Mouse (Mus musculus) brain, embryonic 18.5 days (tissue): ENCODE data around the gene Tbca.

ENCODE experiments used
- DNase-seq: peaks from one replicate; pipeline ENCODE4 v3.0.0-alpha.2; 2012; ENCODE audit warnings: low read depth, low spot score

The Tbca gene

DNA sequence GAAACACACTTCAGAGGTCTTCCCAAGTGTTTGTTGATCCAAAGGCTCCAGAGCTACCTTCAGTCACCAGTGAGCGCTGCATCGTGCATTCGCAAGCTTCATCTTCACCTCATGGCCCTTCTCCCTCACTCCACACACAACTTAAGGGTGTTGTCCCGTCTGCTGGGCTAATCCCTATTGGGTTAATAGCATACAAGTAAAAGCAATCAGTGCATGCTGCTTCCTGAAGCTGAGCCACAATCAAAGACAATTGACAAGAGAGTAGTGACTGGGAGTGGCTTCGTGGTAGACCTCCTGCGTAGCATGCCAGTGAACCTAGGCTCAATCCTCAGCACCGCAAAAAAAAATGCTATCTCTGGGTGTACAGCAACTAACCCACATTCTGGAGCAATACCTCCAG is 59.2 kb downstream of the Tbca start:
- no peak for DNase-seq

DNA sequence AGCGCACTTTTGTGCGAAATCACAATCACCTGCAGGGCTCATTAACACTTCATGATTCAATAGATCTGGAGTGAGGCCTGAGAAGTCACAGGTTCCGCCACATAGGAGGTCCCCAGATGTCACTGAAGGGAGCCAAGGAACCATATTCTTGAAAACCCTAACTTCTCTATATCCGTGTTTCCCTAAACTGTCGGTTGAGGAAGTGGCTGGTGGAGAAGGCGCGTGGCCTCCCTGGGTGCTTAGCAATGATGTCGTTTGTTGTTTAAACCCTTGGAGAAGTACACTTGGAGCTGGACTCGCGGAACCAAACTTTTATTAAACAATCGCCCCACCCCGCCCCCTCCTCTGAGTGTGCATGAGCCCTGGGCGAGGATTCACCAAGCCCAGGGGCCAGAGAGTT is 60.6 kb downstream of the Tbca start:
- no peak for DNase-seq

DNA sequence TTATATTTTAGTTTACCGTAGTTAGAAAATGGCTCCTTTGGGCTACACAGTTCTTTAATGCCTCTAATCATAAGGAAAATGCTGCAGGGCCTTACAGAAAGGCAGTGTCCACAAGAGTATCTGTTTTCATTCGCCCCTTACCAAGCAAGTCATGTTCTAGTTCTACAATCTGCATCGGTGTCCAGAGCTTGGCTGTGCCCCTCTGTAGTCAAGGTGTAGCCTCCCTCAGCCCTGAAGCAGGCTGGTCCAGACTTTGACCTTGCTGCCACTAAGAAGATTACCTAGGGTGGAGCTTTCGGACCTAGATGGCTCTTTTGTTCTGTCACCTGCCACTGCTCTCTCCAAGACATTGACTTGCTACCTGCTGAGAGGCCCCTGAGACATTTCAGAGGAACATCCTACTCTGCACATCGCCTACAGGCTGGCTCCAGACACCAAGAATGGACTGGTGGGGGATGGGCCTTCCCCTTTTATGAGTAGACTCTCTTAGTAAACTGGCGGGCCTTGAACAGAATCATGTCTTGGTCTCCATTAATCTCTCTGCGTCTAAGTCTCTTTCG is 69.4 kb downstream of the Tbca start:
- no peak for DNase-seq

DNA sequence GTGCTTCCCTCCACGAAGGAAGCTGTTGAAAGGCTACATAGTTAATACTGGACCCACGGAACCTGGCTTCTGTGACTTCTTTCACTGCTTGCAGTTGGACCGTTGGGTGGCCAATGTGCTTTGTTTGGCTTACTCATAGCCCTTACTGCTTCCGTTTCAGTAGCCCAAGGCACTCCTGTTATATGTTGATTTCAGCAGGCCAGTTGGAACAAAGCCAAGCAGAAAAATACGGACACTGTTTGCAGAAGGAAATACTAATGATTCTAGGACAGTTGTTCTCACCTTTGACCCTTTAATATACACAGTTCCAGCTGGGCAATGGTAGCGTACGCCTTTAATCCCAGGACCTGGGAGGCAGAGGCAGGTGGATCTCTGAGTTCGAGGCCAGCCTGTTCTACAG is 70.5 kb downstream of the Tbca start:
- DNase-seq: no peak

DNA sequence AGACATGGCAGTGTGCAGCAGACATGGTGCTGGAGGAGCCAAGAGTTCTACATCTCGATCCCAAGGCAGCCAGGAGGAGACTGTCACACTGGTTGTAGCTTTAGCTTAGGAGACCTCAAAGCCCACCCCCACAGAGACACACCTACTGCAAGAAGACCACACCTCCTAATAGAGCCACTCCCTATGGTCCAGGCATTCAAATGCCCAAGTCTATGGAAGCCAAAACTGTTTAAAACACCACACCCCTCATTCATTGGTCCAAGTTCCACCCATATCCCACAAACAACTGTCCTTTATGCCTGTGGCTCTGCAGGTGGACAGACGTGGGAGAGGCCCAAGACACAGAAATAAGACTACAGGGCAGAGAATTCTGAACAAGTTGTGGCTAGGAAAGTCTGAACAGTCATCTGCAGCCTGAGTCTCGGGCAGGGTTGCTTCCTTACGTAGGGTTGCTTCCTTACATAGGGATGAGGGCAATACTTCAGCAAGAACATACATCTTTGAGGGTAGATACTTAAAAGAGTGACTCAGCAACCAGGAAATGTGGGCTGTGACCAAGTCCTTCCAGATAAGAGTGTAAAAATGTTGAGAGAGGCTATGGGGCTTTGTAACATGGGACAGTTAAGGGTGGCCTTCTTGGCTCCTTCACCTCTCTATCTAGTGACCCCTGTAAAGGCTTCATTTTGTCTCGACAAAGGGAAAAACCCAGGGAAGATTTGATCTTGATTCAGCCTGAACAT is 74.0 kb downstream of the Tbca start:
- DNase-seq: no peak

DNA sequence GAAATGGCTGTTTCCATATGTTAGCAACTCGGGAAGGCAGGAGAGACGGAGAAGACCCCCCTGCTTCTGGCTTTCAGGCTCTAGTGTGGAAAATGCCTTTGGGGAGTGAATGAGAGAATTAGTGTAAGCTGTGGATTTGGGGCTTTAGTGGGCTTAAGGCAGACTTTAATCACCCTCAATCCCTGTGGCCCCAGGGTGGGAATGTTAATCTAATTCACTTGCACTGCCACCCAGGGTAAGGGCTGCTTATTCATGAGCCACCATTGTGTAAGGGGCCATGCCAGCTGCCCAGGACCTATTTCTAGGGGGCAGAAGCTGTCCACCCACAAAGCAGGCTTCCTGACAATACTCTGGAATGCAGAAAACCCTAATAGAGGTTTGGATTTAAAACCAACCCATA is 78.2 kb downstream of the Tbca start:
- no peak for DNase-seq

DNA sequence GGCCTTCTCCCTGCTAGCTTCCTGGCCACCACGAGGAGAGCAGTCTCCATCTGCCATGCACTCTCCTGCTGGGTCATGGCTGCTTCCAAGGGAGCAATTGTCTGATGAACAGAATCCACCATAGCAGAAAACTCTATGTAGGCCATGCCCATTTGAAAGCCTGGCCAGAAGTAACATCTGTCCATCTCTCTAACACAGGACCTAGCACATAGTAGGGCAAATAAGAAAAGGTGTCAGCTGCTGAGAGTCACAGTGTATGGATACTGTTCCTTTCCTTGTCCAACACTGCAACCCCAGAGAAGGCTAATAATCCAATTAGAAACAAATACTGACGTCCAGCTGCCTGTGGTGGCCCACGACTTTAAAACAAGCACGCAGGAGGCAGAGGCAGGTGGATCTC is 79.1 kb downstream of the Tbca start:
- DNase-seq: no peak

DNA sequence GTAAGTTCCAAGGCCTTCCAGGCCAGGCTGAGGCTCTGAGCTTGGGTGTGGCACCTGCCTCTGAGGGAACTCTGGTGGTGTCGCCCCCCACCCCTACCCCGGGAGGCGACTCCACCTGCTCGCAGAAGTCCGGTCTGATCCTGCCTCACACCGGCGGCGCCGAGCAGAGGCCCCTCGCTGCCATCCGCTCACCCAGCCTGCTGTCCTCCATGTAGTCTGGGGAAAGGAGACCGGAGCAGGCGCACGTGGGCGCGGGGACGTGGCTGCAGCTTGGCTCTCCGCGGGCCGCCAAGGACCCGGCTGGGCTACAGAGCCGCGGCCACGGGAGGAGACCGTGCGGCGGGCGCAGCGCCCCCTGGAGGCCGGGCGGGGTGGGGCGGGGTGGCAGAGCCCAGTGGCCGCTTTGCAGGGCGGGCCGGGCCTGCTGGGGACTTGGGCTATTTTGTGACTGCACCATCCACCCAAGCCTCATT is 79.8 kb downstream of the Tbca start:
- DNase-seq: no peak

DNA sequence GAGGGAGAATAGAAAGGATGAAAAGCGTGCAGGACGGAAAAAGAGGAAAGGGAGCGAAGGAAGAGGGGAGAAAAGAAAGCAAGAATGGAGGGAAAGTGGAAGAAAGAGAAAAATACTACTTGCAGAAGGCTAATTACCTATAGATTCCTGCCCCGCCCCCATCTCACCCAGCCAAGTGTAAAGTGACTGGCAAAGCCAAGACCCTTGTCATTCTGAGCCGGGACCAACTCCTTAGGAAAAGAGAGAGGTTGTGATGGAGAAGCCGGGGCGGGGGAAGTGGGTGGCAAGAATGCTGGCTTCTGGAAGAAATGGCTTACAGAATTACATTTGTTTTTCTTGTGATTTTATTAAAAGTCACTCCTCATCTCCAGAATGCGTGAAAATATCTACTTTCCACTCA is 80.8 kb downstream of the Tbca start:
- no peak for DNase-seq

DNA sequence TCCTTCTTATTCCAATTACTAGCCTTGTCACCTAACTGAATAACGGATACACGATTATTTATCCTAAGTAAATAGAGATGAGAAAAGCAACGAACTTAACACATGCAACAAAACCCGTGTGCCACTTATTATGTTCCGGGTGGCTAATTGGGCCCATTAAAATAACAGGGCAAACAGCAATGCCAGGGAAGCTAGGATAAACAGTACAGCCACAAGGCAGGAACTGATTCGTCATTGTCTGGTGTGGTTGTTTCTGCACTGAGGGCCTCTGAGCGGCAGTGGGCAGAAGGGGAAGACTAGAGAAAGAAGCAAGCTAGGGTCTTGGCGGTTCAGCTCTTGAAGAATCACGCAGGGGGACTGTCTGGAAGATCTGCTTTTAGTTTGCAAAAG is 81.4 kb downstream of the Tbca start:
- no peak for DNase-seq

DNA sequence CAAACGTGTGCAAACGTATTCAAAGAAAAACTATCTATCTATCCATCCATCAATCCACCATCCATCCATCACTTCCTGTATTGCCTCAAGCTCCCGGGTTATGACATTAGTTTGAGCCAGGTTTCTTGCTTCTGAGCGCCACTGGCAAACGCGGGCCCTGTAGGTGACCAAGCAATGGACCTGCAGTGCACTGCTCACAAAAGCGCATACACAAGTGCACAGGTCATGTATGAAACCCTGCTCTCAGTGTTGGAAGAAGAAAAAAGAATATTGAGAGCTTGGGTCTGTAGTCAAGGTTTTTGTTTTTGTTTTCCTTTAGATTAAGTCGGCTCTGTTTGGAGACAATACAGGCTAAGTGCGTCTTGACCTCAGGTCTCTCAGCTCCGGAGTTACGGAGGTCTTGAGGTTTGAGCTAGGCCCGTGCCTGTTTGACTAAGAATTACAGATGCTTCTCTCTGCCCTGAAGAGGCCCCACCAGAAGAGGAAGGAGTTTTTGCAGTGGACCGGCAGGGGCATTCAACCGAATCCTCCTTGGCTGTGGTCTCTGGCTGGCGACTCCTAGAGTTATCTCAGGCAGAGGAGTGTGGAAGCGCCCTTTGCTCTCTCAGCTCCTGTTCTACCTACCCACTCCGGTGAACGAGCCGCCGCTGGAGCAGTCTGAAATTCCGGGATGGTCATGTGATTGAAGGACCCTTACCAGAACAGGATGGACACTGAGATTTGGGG is 81.9 kb downstream of the Tbca start:
- DNase-seq: no peak

DNA sequence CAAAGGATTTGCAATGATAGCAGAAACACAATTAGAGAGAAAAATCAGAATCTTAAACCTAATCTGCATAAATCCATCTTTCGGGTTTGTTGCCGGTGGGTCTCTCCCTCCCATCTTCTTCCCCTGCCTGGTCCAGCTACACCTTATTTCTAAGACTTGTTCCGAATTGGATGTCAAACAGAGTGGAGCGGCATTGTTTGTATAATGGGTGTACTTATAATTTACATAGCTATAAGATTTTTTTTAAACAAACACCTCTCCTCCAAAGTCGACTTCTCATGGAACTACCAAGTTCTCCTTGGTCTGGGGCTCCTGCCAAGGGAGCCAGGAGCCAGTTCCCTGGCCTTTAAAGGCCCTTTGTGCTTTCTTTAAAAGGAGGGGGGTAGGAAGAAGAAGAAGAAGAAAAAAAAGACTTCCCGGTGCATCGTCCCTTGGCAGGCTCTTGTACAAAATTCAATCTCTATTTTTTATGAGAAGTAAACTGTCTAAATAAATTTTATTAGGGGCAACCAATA is 83.2 kb downstream of the Tbca start:
- DNase-seq: no peak

DNA sequence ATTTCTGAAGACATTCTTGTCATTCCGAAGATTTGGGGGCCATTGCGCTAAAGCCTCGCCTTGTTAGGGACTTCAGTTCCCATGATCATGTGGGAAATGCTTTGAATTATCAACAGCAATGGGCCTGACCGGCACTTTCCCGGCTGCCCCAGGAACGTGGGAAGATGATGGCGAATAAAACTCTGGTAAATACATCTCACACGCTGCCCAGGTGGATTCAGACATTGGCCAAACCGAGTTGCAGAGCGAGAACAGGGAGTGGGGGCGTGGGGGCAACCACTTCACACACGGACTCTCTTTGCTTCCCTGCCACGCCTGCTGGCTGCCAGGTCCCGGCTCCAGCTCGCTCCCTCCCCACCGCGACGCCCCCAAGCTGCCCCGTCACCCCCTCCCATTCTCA is 83.7 kb downstream of the Tbca start:
- DNase-seq: no peak

DNA sequence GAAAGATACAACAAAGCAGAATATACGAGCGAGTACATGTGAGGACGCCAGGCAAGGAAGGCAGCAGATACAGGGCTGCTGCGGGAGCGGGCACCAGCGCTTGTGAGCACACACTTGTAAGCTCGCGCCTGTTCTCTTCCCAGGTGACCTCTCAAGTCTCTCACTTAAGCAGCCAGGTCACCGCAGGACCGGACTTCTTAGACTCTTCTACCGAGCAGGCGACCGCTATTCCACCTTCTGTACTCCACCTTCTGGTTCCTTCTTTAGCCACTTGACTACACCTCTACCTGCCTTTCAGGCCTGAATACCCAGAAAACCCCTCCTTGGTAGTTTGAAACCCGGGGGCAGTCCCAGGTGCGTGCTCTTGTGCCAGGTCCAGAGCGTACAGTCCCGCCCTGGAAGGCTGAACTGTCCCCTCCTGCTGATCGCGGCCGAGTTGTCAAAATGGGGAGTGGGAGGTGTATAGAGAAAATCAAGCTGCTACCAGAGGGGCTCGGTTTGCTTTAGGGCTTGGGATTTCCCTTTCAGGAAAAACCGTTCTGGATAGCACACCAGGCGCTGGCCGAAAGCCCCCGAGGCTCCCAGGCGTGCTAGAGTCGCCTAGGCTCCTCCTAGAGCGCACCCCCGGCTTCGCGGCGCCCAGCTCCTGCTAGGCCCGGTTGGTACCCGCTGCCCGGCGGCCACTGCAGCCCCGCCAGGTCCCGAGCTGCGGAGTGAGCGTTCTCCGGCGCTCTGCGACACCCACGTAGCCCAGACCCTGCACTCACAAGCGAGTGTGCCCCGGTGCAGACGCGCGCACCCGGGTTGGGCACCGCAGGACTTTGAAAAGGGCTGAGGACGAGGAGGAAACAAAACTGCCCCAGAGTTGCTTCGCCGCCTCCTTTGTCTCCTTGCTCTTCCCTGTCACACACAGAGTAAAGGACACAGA is 84.7 kb downstream of the Tbca start:
- no peak for DNase-seq

DNA sequence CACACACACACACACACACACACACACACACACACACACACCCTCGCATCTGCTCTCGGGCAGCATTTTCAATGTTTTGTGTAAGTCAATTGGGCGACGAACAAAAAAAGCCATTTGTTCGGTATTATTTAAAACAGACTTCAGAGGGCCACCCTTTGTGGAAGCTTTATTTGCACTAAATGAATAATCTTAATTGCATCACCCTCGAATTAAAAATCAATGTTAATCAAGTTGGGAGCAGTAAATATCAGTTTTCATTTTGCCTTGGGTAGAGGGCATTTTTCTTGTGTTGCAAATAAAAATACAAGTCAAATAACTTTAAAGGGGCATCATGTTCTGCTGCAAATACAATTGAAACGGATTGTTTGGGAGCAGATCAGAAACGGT is 85.3 kb downstream of the Tbca start:
- DNase-seq: no peak

DNA sequence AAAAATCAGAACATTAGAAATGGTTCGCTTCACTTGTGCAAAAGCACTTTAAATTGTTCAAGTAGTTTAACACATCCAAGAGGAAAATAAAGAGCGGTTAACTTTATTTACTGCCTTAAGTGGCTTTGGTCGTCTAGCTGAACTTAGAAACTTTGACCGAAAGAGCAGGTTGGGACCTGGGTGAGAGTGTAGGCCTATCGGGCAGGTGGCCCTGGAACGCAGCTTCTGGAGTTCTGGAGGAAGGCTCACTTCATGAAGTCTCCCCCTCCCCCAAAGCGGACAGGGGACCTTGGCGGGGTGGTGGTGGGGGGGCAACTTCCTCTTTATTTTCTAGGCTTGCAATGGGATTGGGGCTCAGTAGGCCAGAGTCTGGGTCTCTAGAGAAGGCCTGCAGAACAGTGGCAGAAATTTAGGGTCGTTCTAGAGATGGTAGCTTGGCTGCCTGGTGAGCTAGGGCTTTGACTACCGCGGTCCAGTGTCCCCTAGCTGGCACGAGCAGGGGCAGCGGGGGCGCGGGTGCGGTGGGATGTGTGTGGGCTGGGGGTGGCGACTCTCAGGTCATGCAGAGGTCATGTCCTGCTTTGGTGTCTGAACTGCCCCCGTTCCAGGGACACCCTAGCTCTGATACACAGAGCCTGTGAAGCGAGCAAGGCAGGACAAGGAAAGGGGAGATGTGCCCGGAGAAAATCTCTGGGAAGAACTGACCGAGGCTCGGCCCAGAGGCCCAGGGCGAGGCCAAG is 86.1 kb downstream of the Tbca start:
- DNase-seq: no peak

DNA sequence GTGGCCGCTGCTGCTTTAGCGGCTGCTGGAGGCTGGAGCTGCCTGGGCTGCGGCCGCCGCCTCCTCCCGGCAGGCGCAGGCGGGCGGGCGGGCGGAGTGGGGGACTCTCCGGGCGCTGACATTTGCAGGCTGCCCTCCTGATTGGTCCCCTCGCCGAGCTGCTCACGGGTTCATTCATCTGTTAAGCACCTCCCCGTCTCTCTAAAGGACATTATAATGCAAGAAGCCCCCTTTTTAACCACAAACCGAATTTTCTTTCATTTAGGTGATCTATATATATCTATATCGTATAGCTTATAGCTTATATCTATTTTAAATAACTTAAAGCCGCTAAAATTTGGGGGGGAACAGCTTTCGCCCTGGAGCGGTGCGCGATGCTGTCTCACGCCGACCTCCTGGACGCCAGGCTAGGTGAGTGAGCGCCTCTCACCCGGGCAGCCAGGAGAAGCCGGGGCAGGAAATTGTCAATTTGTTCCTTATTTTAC is 86.7 kb downstream of the Tbca start, which contains the start of gene Otp:
TSS of gene Otp (plus strand) at position 207 of the 485 bp plus-strand sequence.
- no peak for DNase-seq

DNA sequence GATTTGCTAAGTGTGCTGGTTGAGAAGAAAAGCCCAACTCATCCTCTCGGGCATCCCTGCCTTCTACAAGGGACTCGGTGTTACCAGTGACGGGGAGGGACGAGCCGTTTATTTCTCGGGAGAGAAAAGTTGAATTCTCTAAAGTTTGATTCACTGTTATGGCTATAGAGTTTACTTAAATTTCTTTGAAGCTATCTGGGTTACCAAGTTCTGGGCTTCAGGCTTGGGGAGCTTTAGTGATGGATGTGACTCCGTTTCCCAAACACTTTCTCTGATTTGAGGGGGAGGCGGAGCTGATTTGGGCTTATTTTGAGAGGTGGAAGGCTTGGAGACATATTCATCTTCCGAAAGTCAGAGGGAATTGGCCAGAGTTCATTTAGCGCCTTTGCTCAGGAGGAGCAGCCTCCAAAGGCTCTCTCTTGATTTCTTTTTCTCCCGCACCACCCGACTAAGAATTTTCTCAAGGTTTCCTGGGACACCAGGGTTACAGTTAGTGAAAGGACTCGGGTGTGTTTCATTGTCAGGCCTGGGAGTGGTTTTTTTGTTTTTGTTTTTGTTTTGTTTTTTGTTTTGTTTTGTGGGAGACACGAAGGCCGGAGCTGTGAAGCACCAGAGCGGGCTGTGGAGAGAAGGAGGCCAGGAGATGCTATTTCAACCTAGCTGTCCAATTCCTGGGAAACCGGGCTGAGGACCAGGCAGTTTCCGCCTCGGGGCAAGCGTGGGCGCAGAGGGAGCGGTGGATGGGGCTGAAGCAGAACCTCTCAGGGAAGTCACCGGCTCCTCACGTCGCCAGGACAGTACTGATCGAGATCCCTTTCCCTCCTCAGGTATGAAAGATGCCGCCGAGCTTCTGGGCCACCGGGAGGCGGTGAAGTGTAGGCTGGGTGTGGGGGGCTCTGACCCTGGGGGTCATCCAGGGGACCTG is 87.8 kb downstream of the Tbca start:
- no peak for DNase-seq

DNA sequence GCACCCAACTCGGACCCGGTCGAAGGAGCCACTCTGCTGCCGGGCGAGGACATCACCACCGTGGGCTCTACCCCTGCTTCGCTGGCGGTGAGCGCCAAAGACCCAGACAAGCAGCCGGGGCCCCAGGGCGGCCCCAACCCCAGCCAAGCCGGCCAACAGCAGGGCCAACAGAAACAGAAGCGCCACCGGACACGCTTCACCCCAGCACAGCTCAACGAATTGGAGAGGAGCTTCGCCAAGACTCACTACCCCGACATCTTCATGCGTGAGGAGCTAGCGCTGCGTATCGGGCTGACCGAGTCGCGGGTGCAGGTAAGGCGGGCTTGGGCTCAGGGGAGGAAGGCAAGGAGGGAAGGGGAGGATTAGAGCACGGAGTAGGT is 88.5 kb downstream of the Tbca start:
- no peak for DNase-seq
